Mouse (Mus musculus): ENCODE results near the gene Hspa1l. TPM values are rescaled to one million over a fixed set of nuclear protein-coding genes. Genes with fewer than 3 reads are reported as not detected.
"Not testable (repeated sequence)": the region's sequence is repeated elsewhere in the genome, so short reads cannot be mapped to it uniquely, and the experiment has no call there.

The Hspa1l gene
- total RNA-seq, 2 experiments from 2014 or later: 6.2 to 9.9 TPM

DNA sequence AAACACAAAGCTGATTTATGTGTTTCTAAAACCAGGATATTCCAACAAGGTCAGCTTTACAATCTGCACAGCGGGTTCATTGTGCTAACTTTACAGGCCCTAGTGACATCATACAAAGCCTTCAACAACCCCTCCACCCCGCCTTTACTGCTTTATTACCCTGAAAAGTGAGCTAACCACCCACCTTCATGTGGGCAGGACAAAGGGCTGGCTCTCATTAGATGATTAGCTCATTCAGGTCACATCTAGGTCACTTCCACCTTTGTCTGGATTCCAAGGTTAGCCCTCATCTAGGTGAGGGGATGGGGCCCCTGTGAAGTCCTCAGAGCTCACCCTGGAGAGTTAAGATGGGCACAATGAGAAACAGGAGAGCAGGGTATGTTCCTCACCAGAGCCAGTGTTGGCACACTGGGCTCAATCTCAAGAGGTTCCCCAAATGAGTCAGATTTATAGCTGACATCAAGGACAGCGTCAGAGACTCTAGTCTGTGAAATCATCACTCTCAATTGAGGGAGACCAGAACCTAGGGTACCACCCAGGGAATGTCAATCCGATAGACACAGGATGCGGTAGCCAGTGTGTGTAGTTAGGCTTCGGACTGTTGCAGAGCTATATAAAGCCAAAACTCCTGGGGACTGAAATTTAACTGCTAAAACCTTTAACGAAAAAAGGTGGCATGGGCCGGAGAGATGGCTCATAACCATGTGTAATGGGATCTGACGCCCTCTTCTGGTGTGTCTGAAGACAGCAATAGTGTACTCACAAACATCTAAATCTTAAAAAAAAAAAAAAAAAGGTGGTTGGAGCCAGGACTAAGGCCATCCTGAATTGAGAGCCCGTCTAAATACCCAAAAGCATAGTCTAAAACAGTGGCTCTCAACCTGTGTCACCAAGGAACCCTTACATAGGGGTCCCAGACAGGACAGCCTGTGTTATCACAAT, 21.7 kb upstream of the Hspa1l start:
- DNase-seq: no peak

DNA sequence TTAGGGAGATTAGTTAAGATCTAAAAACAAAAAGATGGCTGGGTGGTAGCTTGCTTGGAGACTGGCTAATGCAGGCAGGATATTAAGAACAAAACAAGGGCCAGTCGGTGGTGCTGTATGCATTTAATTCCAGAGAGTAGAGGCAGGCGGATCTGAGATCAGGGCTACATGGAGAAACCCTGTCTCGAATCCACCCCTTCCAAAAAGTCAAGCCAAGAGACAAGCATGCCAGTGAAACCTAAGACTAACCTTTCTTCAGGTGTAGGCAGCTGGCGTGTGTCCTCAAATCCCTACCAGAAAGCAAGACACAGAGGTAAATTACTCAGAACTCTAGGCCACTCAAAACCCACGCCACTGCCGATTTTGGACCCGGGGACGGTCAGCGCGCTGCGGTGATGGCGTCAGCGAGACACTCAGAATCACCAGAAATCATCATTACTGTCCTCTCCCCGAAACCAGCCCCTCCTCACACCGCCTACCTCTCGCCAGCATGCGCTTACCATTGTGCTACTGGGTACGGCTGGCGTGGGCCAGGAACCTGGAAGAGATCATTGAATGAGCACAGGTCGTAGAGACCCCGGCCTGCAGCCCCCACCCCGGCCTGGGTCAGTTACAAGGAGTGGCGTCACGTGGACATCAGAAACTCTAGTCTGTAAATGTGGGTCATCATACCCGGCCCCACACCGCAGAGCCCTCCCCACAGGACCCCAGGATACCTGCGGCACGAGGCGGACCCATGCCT, 20.7 kb upstream of the Hspa1l start:
- DNase-seq: no peak

DNA sequence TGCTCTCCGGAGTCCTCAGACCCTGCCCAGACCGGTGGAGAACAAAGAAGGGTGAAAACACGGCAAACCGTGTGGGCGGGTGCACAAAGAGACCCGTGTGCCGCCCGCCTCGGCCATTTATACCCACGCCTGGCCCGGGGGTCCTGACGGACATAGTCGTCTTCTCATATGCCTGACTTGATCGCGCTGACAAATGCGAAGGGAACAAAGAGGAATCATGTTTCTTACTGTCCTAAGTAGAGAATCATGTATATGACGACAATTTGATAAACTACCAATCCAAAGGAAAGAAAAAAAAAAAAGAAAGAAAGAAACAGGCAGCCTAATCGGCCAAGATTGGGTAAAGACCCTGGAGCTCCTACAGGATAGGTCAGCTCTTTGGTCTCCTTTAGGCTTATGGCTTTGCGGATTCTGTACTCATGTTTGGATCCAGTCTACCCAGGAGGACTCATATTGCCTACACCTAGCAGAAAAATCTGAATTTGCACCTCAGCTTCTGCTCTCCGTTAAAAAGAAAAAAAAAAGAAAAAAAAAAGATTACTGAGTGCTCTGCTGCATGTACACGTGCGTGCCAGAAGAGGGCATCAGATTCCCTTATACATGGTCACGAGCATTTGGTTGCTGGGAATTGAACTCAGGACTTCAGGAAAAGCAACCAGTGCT, 20.0 kb upstream of the Hspa1l start:
- peak; percentile 84 for DNase-seq

DNA sequence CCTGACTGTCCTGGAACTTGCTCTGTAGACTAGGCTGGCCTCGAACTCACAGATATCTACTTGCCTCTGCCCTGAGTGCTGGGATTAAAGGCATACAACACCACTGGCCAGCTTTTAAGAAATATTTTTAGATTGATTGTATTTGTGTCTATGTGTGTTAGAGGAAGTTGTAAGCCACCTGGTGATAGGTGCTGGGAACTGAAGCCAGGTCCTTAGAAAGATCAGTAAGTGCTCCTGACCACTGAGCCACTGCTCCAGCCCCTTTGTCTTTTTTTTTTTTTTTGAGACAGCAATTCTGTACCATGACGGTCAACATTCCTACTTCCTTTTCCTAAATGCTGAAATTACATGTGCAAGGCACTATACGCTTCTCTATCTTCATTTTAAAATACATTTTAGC, 19.2 kb upstream of the Hspa1l start:
- DNase-seq: no peak

DNA sequence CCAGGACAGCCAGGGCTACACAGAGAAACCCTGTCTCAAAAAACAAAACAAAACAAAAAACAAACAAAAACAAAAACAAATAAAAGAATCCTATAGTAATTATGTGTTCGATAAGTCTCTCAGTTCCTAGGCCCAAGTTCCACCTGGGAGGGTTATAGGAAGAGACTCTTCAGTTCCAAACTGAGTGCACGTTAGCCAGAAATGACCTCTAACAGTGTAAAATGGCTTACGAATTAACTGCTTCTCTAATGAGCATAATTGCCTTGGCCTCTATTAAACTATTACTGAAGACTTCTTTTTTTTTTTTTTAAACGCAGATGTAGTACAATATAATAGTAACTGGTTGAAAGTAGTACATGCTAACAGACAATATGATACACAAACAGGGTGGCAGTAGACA, 18.6 kb upstream of the Hspa1l start:
- DNase-seq: no peak

DNA sequence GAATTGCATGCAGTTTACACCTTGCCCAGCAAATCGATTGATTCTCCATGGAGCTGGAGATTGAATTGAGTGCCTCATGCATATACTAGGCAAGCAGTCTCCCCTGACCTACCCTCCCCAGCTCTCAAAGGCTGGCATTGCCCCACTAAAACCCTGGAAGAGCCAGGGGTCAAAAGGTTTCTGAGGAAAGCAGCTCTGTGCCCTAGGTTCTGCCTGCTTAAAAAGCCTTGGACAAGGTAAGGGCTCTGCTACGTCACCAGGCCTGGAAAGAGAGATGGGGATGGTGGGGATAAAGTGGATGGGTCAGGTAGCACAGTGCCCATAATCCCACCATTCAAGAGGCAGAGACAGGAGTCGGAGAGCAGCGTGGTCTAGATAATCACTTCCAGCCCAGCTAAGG, 17.7 kb upstream of the Hspa1l start:
- no peak for DNase-seq

DNA sequence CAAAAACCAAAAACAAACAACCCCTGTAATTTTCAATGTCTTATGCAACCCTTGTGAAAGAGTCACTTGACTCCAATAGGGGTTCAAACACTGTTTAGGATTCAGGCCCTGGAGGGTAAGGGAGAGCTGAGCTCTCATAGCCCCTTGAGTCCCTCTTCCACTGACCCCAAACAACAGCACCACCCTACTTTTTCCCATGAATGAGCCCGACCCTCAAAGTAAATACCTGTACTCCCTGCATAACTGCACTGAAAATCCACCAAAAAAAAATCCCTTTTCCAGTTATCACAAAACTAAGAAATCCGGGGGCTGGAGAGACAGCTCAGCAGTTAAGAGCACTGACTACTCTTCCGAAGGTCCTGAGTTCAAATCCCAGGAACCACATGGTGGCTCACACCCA, 16.6 kb upstream of the Hspa1l start:
- DNase-seq: no peak

DNA sequence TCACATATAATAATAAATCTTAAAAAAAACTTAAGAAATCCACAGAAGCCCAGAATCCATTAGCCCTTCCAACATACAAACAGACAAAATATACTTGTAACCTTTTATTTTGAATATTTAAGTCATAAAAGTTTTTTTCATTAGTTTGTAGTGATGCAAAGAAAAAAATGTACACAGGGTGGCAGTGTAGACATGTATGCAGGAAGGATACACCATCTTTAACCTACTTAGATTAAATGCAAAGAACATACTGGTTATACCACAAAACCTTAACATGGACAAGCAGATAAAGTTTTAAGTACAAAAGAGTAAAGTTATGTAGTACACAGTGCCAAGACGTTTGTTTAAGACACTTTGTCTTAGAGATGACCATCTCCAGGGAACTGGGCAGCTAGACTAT, 16.2 kb upstream of the Hspa1l start:
- DNase-seq: no peak

DNA sequence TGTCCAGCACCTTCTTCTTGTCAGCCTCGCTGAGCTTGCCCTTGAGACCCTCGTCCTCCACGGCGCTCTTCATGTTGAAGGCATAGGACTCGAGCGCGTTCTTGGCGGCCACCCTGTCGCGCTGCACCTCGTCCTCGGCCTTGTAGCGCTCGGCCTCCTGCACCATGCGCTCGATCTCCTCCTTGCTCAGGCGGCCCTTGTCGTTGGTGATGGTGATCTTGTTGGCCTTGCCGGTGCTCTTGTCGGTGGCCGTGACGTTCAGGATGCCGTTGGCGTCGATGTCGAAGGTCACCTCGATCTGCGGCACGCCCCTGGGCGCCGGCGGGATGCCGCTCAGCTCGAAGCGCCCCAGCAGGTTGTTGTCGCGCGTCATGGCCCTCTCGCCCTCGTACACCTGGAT, 15.2 kb upstream of the Hspa1l start:
- DNase-seq: not testable (repeated sequence)

DNA sequence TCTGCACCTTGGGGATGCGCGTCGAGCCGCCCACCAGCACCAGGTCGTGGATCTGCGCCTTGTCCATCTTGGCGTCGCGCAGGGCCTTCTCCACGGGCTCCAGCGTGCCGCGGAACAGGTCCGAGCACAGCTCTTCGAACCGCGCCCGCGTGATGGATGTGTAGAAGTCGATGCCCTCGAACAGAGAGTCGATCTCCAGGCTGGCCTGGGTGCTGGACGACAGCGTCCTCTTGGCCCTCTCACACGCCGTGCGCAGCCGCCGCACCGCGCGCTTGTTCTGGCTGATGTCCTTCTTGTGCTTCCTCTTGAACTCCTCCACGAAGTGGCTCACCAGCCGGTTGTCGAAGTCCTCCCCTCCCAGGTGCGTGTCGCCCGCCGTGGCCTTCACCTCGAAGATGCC, 14.5 kb upstream of the Hspa1l start:
- DNase-seq: not testable (repeated sequence)

DNA sequence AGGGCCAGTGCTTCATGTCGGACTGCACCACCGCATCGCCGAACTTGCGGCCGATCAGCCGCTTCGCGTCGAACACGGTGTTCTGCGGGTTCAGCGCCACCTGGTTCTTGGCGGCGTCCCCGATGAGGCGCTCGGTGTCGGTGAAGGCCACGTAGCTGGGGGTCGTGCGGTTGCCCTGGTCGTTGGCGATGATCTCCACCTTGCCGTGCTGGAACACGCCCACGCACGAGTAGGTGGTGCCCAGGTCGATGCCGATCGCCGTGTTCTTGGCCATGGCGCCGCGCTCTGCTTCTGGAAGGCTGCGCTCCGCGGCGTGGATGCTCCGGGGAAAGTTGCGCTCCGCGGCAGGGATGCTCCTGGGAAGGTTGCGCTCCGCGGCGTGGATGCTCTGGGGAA, 13.8 kb upstream of the Hspa1l start:
- not testable (repeated sequence) for DNase-seq

DNA sequence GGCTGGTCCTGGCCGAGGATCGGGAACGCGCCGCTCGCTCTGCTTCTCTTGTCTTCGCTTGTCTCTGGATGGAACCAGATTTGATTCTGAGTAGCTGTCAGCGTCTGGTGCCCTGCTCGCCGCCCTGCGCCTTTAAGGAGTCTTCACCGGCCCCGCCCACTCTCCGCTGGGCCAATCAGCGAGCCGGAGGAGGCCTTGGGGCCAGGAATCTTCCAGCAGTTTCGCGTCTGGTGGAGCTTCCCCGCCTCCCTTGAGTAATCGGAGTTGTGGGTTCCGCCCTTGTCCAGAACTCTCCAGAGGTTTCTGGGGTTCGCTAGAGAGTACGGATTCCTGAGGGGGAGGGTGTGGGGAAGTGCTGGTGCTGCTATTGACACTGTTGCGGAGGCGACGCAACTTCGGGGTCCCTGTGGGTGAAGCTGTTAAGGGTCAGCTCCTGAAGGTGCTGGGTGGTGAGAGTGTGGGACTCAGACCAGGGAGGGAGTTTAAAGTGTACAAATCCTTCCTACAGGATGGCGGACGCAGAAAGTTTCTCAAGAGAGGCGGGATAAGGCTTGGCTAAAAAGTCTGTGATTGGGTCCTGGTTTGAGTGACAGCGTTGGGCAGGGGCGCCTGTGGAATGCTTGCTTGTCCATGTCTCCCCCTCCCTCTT, 13.2 kb upstream of the Hspa1l start, which contains the start of gene Hspa1b:
Gene Hspa1b (minus strand): TSS at position 109 of the 649 bp plus-strand sequence.
- peak; percentile 61 for DNase-seq

DNA sequence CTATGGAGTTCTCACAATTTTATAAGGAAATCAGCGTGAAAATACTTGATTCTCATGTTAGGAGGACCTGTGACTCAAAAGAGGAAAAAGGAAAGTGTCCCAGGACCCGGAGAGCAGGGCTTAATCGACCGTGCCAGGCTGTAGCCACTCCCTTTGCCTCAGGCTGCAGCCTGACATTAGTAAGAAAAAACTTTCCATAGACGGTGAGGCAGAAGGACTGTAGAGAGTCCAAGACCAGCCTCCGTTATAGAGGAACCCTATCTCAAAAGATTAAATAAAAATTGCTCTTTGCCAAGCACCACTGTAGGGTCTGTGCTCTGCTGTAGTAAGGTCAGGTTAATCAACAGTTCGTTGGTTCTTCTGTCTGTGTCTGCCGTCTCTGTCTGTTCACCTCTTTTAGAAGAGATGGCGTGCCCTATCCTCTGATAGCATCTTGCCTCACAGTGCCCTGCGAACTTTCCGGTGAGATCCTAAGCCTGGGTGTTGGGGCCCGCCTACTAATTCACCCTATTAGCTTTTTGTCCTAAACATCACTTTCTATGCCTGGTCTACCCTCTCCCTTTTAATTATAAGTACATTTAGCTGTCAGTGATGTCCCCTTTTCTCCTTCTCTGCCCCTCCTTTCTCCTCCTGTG, 12.5 kb upstream of the Hspa1l start:
- DNase-seq: no peak

DNA sequence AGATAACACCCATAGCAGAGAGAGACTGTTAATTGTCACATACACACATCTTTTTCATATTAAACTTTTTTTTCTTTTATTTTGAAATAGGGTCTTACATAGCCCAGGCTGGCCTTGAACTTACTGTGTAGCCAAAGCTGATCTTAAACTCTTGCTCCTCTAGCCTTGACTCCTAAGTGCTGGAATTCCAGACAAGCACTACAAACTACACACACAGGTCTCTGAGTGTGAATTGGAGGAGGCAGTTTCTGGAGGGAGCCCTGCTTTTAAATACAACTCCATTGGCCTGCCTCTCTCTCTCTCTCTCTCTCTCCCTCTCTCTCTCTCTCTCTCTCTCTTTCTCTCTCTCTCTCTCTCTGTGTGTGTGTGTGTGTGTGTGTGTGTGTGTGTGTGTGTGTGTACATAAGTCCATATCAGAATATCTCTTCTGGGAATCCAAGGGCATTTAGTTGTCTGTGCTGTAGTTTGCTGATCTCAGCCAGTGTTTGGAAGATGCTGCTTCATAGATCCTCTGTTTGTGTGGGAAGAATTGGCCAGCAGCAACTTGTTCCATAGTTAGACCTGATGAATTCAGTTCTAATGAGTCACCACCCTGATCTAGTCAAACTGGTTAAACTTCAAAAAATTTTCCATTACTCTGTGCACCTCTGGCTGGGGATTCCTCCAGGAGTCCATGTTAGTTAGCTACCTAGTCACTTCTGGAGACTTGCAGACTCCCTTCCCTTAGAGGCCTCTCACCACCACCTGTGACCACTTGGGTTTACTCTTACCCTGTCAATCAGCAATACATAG, 11.6 kb upstream of the Hspa1l start:
- DNase-seq: no peak

DNA sequence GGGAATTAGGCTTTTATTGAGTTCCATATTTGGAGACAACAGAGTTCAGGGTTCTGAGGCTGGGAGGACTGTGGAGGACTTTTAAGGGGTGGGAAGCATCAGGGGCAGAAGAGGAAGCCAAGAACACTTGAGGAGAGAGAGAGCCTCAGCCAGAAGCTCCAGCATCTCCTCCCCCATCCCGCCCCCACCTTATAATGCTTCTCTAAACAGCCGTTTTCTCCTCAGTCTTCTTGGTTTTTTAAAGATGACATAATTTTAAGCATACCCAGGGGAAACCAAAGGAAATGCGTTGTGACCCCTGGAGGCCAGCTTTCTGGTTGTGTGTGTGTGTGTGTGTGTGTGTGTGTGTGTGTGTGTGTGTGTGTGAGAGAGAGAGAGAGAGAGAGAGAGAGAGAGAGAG, 10.4 kb upstream of the Hspa1l start:
- no peak for DNase-seq

DNA sequence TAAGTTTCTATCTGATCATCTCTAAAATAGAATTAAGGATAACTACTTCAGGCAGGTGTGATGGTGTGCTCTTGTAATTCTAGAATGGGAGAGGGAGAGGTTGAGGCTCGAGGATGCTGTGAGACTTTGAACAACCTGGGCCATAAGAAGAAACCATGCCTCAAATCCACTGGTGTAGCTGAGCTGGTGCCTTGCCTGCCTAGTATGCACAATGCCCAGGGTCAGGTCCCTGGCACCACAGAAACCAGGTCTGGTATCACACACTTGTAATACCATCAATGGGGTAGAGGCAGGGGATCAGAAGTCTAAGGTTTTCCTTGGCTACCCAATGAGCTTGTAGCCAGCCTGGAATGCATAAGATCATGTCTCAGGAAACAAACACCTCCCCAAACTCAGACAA, 9.7 kb upstream of the Hspa1l start:
- no peak for DNase-seq

DNA sequence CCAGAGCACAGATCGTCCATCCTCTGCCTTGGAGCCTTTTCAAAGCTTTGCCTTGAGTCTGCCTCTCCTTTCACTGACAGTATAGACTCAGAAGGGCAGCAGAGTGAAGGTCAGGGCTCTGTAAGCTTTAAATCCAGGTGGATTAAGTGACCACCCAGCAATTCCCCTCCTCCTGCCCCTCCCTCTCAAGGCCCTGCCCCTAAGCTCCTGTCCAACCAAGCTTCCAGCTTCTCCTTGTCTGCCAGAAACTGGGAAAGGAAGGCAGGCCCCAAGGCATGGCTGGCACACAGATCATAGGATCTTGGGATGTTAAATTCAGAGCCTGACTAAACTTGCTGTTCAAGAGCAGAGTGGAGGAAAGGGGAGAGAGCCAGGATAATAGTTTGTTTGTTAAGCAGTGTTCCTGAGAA, 7.9 kb upstream of the Hspa1l start:
- DNase-seq: no peak

DNA sequence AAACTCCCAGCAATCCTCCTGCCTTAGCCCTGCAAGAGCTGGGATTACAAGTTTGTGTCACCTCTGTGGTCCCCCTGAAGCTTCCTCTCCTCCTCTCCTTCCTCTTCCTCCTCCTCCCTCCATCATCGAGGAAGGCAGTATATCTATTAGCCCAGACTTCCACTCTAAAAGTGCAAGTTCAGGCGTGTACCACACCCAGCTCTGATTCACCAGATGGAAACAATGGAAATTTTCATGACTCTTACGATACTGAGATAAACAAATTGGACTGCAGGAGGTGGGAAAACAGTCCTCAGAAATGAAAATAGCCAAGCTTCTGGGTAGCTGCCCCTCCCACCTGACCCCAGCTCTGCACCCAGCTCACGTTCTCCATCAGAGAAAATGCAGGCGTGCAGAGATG, 6.9 kb upstream of the Hspa1l start:
- DNase-seq: no peak

DNA sequence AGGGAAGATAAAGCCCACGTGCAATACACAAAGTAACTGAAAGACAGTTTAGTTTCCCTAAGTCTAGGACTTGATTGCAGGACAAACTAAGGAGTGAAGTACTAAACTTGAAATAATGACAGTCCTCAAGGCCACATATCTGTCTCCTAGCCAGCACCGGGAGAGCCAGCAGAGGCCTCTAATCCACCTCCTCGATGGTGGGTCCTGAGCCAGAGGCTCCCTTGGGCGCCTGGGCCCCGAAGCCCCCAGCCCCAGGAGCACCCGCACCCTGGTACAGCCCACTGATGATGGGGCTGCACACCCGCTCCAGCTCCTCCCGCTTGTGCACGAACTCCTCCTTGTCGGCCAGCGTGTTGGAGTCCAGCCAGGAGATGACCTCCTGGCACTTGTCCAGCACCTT, 2.7 kb upstream of the Hspa1l start, which contains the start of gene Gm20481:
Gene Gm20481 (plus strand): TSS at position 91 of the 400 bp plus-strand sequence.
- not testable (repeated sequence) for DNase-seq

DNA sequence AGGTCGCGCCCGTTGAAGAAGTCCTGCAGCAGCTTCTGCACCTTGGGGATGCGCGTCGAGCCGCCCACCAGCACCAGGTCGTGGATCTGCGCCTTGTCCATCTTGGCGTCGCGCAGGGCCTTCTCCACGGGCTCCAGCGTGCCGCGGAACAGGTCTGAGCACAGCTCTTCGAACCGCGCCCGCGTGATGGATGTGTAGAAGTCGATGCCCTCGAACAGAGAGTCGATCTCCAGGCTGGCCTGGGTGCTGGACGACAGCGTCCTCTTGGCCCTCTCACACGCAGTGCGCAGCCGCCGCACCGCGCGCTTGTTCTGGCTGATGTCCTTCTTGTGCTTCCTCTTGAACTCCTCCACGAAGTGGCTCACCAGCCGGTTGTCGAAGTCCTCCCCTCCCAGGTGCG, 1.7 kb upstream of the Hspa1l start:
- not testable (repeated sequence) for DNase-seq

DNA sequence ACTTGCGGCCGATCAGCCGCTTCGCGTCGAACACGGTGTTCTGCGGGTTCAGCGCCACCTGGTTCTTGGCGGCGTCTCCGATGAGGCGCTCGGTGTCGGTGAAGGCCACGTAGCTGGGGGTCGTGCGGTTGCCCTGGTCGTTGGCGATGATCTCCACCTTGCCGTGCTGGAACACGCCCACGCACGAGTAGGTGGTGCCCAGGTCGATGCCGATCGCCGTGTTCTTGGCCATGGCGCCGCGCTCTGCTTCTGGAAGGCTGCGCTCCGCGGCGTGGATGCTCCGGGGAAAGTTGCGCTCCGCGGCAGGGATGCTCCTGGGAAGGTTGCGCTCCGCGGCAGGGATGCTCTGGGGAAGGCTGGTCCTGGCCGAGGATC, 822 bp upstream of the Hspa1l start:
- not testable (repeated sequence) for DNase-seq

Data from gastrocnemius, postnatal 10 days (tissue).